Mouse (Mus musculus): ENCODE measurements around the gene Capn2.

DNA sequence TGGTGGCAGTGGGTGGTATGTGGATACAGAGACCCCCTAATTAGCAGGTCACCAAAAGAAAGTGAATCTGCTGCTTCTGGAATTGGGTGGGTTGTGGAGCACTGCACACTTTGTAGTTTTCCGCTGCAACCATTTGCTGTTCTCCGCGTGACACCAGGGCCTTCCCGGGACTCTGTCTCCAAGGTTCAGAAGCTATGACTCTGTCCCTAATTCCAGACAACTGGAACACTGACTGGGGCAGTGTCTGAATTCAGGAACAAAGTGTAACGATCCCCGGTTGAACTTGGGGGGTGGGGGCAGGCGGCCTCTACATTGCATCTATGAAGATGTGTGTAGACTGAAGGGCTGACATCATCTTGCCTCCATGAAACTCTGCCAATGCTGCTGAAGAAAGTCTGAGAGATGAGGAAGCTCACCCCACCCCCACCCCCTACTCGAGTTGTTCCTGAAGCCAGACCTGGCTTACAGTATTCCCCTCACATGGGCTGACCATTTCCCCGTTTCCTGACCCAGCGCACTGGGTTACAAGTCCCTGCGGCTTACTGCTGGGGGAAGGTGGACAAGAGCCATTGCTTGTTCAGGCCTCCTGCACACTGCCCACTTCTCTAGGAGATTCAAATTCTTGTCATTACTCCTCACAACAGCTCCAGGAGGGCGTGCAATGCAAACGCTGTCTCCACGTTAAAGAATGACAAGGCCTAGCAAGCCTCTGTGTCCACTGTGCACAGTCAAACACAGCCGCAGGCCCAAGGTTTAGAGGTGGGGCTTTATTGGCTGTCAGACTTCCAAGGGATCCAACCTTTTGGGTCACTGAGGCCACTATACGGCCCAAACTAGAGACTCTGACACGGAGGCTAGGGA, 22.9 kb downstream of the Capn2 start:
- TF ChIP-seq CTCF (conservative IDR thresholded peaks at IDR 0.05; ENCODE audit: low read length) (no peak), NANOG (IDR thresholded peaks at IDR 0.05; ENCODE audit: borderline replicate concordance, low read length) (no peak)

Measured in E14TG2a.4 (cell line).